Mouse (Mus musculus): ENCODE data around the gene Slc13a5. TPM values are rescaled to one million over a fixed set of nuclear protein-coding genes. Genes with fewer than 3 reads are reported as not detected.

Gene Slc13a5
- polyA plus RNA-seq, 1 experiment from 2014 or later = 2.0 TPM

Other genes with a start within 250 kb of the Slc13a5 start
- 0.38 and 0.43 TPM in 2 replicates for gene Aipl1, start 229.7 kb downstream of the Slc13a5 start, polyA plus RNA-seq (2015; fragmentation: Nextera tagmentation; extraction: Ambion mirVana)
- 35.4 and 41.2 TPM in 2 replicates for gene Pimreg, start 225.2 kb downstream of the Slc13a5 start, polyA plus RNA-seq (2015; fragmentation: Nextera tagmentation; extraction: Ambion mirVana)
- 4.6 and 5.4 TPM in 2 replicates for gene Pitpnm3, start 131.4 kb downstream of the Slc13a5 start, polyA plus RNA-seq (2015; fragmentation: Nextera tagmentation; extraction: Ambion mirVana)
- 1.5 and 1.6 TPM in 2 replicates for gene Gm43951, start 60.4 kb downstream of the Slc13a5 start, polyA plus RNA-seq (2015; fragmentation: Nextera tagmentation; extraction: Ambion mirVana)
- gene 4933427D14Rik, start 59.8 kb downstream of the Slc13a5 start, polyA plus RNA-seq (2015; fragmentation: Nextera tagmentation; extraction: Ambion mirVana) = 16.3 and 20.5 TPM in 2 replicates
- gene Txndc17, start 59.7 kb downstream of the Slc13a5 start, polyA plus RNA-seq (2015; fragmentation: Nextera tagmentation; extraction: Ambion mirVana) = 147 and 155 TPM in 2 replicates
- gene Med31, start 51.6 kb downstream of the Slc13a5 start, polyA plus RNA-seq (2015; fragmentation: Nextera tagmentation; extraction: Ambion mirVana) = 50.5 and 54.2 TPM in 2 replicates
- gene Xaf1, start 34.4 kb upstream of the Slc13a5 start, polyA plus RNA-seq (2015; fragmentation: Nextera tagmentation; extraction: Ambion mirVana) = 3.0 and 3.9 TPM in 2 replicates
- not detected in 2 replicates for gene Fbxo39, start 47.2 kb upstream of the Slc13a5 start, polyA plus RNA-seq (2015; fragmentation: Nextera tagmentation; extraction: Ambion mirVana)
- gene Tekt1, start 95.2 kb upstream of the Slc13a5 start, polyA plus RNA-seq (2015; fragmentation: Nextera tagmentation; extraction: Ambion mirVana) = 6.5 and 8.4 TPM in 2 replicates
- 9.9 and 10.2 TPM in 2 replicates for gene Smtnl2, start 144.5 kb upstream of the Slc13a5 start, polyA plus RNA-seq (2015; fragmentation: Nextera tagmentation; extraction: Ambion mirVana)
- gene Ggt6, start 168.3 kb upstream of the Slc13a5 start, polyA plus RNA-seq (2015; fragmentation: Nextera tagmentation; extraction: Ambion mirVana) = not detected in 2 replicates
- 62.1 and 65.9 TPM in 2 replicates for gene Mybbp1a, start 174.1 kb upstream of the Slc13a5 start, polyA plus RNA-seq (2015; fragmentation: Nextera tagmentation; extraction: Ambion mirVana)
- 9.7 and 11.4 TPM in 2 replicates for gene Spns2, start 222.7 kb upstream of the Slc13a5 start, polyA plus RNA-seq (2015; fragmentation: Nextera tagmentation; extraction: Ambion mirVana)

Measured in hindbrain, embryonic 15.5 days (tissue).